15 mouse cellular contexts compared by ENCODE assay signal in the genomic region with DNA sequence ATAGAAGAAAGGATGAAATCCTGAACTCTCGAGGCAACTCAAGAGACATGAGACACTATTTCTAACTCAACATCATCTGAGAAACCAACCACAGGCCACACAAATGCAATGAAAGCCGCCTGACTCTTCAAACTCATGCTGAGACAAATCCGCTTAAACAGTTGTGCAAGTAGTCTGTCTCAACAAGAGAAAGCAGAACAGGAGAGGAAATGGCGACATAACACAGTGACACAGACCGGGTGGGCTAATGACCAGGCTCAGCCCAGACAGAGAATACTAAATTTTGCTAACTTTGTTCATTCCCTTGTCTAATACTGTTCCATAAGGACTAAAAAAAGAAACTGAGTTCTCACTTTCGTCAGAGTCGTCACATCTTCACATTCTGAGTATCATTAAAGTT.
"Had no signal": no experiment of that assay in that cellular context is flagged by ENCODE, and none has a peak within 500 bp of the region (broad histone marks: within the 10 kb centered on the region; RNA-seq: fewer than 3 reads in every experiment).

No protein-coding gene starts in this region.

- H3K9me3 ChIP-seq: kidney, embryonic 15.5 days; limb, embryonic 15.5 days; liver, embryonic 13.5 days; midbrain, embryonic 12.5 days; neural tube, embryonic 15.5 days had no signal

- H3K27ac ChIP-seq: kidney, embryonic 15.5 days; limb, embryonic 15.5 days; liver, embryonic 13.5 days; midbrain, embryonic 12.5 days; neural tube, embryonic 15.5 days had no signal

- H3K4me3 ChIP-seq: kidney, embryonic 15.5 days; limb, embryonic 15.5 days; liver, embryonic 13.5 days; midbrain, embryonic 12.5 days; myocyte; neural tube, embryonic 15.5 days had no signal

- DNase-seq: kidney, adult 2 months; kidney, postnatal 14 days; layer of hippocampus, postnatal 36 days; liver, embryonic 13.5 days; lung, adult 18-20 months; right cerebral cortex, postnatal 4 days; spleen, adult 18-20 months; thymus, adult 18-20 months; thymus, postnatal 14 days had no signal

- H3K36me3 ChIP-seq: kidney, embryonic 15.5 days; limb, embryonic 15.5 days; liver, embryonic 13.5 days; midbrain, embryonic 12.5 days; neural tube, embryonic 15.5 days had no signal

- H3K4me1 ChIP-seq: limb, embryonic 15.5 days; liver, embryonic 13.5 days had no signal

- H3K4me2 ChIP-seq: kidney, embryonic 15.5 days; limb, embryonic 15.5 days; liver, embryonic 13.5 days; midbrain, embryonic 12.5 days; neural tube, embryonic 15.5 days had no signal

- ATAC-seq: midbrain, embryonic 16.5 days had no signal

- H3K9ac ChIP-seq: kidney, embryonic 15.5 days; limb, embryonic 15.5 days; liver, embryonic 13.5 days; midbrain, embryonic 12.5 days; neural tube, embryonic 15.5 days had no signal

- H3K27me3 ChIP-seq: kidney, embryonic 15.5 days; limb, embryonic 15.5 days; liver, embryonic 13.5 days; midbrain, embryonic 12.5 days; neural tube, embryonic 15.5 days had no signal
